Mouse (Mus musculus) limb, embryonic 14.5 days (tissue): ENCODE measurements at regions not wholly inside any gene's neighbourhood (a gene's known extent, or its start where the extent isn't known, plus 50 kb on each side); places are given as distances from the start of the nearest gene placed in this dataset.

Experiments
- ATAC-seq: fragments of 200-750 bp; cut with Nextera tagmentation; 2 replicates; pipeline ENCODE4 v1.8.0; 2017; ENCODE audit warnings: low read depth, moderate number of reproducible peaks, moderate TSS enrichment; ENCODE audit not compliant: low FRiP score
- DNase-seq: peaks from one replicate; pipeline ENCODE4 v3.0.0-alpha.2; 2015; ENCODE audit warnings: low spot score
- H3K27ac ChIP-seq: fragments of 300-500 bp; sonication (generic); replicated peaks from 2 replicates; pipeline ENCODE4 v1.5.1; 2014; ENCODE audit warnings: low read depth, mild to moderate bottlenecking, low read length, moderate library complexity, mixed read lengths
- H3K27me3 ChIP-seq: fragments of 300-500 bp; sonication (generic); 2 replicates; pipeline ENCODE4 v1.6.1; 2014; ENCODE audit warnings: low read length, mixed read lengths; ENCODE audit not compliant: control insufficient read depth, insufficient read depth
- H3K36me3 ChIP-seq: fragments of 300-500 bp; sonication (generic); 2 replicates; pipeline ENCODE4 v1.6.1; 2014; ENCODE audit warnings: mild to moderate bottlenecking, low read length, moderate library complexity, mixed read lengths; ENCODE audit not compliant: control insufficient read depth, insufficient read depth
- H3K4me1 ChIP-seq: fragments of 300-500 bp; sonication (generic); 2 replicates; pipeline ENCODE4 v1.6.1; 2014; ENCODE audit warnings: antibody characterized with exemption, low read length, mixed read lengths; ENCODE audit not compliant: control insufficient read depth, insufficient read depth
- H3K4me2 ChIP-seq: fragments of 300-500 bp; sonication (generic); replicated peaks from 2 replicates; pipeline ENCODE4 v1.6.1; 2014; ENCODE audit warnings: low read depth, mild to moderate bottlenecking, low read length, moderate library complexity; ENCODE audit not compliant: severe bottlenecking
- H3K4me3 ChIP-seq: fragments of 300-500 bp; sonication (generic); replicated peaks from 2 replicates; pipeline ENCODE4 v1.5.1; 2014; ENCODE audit warnings: low read length
- H3K9ac ChIP-seq: fragments of 300-500 bp; sonication (generic); 2 replicates; pipeline ENCODE4 v1.6.1; 2014; ENCODE audit warnings: mild to moderate bottlenecking, low read depth, low read length, moderate library complexity; ENCODE audit not compliant: severe bottlenecking
- H3K9me3 ChIP-seq: fragments of 300-500 bp; sonication (generic); 2 replicates; pipeline ENCODE4 v1.6.1; 2016; ENCODE audit warnings: low read length; ENCODE audit not compliant: control insufficient read depth
- POLR2A ChIP-seq: fragments of 200-500 bp; IDR thresholded peaks from 2 replicates; pipeline ENCODE4 v1.8.0; 2012; ENCODE audit warnings: inconsistent platforms, mild to moderate bottlenecking, moderate library complexity, borderline replicate concordance; ENCODE audit not compliant: insufficient read depth, insufficient read length; ENCODE audit errors: extremely low read depth
- WGBS: fragments of 180-500 bp; shearing (Covaris S2); extraction: QIAGEN DNeasy Blood & Tissue Kit; methylation state at CpG from one replicate; pipeline ENCODE4 v1.1.7; 2014; 5-methylcytosine and 5-hydroxymethylcytosine counted together

DNA sequence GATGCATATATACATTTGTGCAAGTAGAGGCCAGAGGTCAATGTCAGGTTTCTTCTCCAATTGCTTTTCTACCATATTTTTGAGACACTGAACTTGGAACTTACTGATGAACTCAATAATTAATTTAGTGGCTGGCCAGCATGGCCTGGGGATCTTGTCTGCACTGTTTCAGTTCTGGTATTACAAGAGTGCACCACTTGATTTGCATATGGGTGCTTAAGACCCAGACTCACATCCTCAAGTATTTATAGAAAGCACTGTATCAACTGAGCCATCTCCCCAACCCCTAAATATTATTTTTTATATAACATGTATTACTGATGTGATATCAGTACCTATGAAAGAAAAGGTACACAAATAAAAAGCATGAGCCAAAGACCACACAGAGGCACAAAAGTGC lies 197.8 kb upstream of the Gimd1 start:
- H3K27me3 ChIP-seq, result no peaks in the 10 kb centered on the region
- H3K36me3 ChIP-seq, result no peaks in the 10 kb centered on the region
- H3K4me3 ChIP-seq, result no peak overlapping the region
- H3K27ac ChIP-seq, result no peak overlapping the region
- H3K4me2 ChIP-seq, result no peak overlapping the region
- DNase-seq (no peak), ATAC-seq (no peak)
- H3K4me1 ChIP-seq, result peaks cover 14% of the 10 kb centered on the region; the same call in 1 of the 2 replicates
- no peak for TF ChIP-seq POLR2A
- H3K9me3 ChIP-seq, result no peaks in the 10 kb centered on the region
- no peak overlapping the region for H3K9ac ChIP-seq

DNA sequence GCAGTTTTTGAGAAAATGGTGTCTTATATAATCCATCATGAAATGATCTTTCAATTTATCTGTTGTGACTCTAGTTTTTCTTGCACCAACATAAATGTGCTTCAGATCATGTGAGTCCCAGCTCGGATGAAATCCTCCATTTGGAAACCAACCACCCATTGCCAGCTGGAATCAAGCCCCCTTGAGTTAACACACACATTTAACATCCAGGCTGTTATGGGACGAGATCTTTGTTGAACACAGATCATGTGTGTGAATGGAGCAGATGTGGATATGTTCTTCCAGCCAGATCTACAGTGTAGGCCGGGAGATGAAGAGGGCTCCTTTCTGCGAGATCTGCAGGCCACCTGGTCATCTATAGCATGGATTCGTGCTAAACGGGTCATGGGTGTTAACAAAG lies 188.4 kb upstream of the Gimd1 start:
- Histone ChIP-seq H3K36me3 (no peaks in the 10 kb centered on the region), H3K4me2 (no peak overlapping the region), H3K4me1 (no peaks in the 10 kb centered on the region), H3K4me3 (no peak overlapping the region), H3K27ac (no peak overlapping the region), H3K9me3 (no peaks in the 10 kb centered on the region), H3K27me3 (no peaks in the 10 kb centered on the region), H3K9ac (no peak overlapping the region)
- ATAC-seq (no peak), DNase-seq (no peak)
- TF ChIP-seq POLR2A, result no peak
- whole genome bisulfite sequencing, result 86% methylated on average over 6 of the region's 6 CpGs

DNA sequence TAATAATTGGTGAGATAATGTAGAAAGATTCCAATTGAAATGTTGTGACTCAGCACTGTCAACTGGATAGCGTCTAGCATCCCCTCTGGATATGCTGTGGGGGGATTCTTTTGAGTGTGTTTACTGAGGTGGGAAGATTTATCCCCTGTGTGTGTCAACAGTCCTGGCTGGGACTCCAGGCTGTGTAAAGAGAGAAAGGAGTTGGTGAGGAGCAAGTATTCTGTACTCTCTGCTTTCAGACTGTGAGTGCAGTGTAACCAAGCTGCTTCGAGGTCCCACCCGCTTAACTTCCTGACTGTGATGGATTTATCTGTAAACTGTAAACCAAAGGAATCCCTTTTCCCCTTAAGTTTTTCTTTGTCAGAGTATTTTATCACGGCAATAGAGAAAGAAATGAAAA lies 175.7 kb upstream of the Gimd1 start:
- WGBS, result 63% methylated on average over 4 of the region's 4 CpGs
- Histone ChIP-seq H3K9ac (no peak overlapping the region), H3K9me3 (no peaks in the 10 kb centered on the region), H3K36me3 (no peaks in the 10 kb centered on the region), H3K27ac (no peak overlapping the region), H3K4me2 (no peak overlapping the region), H3K27me3 (no peaks in the 10 kb centered on the region), H3K4me3 (no peak overlapping the region), H3K4me1 (no peaks in the 10 kb centered on the region)
- DNase-seq, result no peak
- no peak for TF ChIP-seq POLR2A
- no peak for ATAC-seq

DNA sequence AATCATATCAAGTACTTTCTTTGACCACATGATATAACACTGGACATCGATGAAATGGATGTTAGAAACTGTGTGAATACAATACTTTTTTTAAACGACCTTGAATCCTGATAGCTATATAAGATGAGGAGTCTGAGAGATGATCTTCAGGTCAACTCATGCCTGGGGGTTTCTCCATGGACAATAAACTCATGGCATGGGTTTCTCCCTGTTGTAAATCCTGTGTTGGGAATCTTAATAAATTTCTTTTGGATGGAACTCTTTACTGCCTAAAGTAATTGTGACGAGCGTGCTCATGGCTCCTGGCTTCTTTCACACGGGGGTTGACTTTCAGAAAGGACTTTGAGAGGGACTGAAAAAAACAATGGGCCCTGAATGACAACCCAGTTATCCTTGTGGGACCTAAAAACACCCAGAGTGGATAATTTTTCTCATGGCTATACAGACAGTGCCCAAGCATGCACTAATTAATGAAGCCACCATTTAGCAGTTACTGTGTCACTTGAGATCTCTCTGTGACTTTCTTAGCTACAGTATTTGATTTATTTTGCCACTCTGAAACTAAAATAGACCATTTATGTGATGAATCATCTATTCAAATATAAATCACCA lies 167.2 kb upstream of the Gimd1 start:
- ATAC-seq (no peak), DNase-seq (no peak)
- Histone ChIP-seq H3K9ac (no peak overlapping the region), H3K27ac (no peak overlapping the region), H3K36me3 (no peaks in the 10 kb centered on the region), H3K4me1 (no peaks in the 10 kb centered on the region), H3K27me3 (no peaks in the 10 kb centered on the region), H3K4me2 (no peak overlapping the region), H3K4me3 (no peak overlapping the region), H3K9me3 (no peaks in the 10 kb centered on the region)
- no peak for TF ChIP-seq POLR2A
- 75% methylated on average over 5 of the region's 5 CpGs for WGBS

DNA sequence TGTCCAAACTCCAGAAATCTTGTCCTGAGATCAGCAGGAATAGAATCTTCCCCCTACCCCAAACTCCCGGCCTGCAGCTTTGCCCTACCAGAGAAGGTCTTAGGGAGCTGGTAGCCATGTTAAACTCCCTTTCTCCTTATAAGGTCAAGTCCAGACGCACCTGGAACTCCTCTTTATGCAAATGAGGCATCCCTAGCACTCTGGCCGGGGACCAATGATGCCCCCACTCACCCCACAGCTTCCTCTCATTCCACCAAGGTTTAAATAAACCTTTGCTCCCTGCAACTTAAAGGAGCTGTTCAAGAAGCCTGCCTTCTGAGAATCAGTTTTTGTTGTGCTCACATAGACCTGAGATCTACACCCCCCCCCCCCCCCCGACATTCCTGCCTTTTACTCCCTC lies 158.6 kb upstream of the Gimd1 start:
- H3K9ac ChIP-seq, result no peak overlapping the region
- no peaks in the 10 kb centered on the region for H3K36me3 ChIP-seq
- H3K27me3 ChIP-seq, result no peaks in the 10 kb centered on the region
- TF ChIP-seq POLR2A, result no peak
- DNase-seq, result no peak
- H3K4me2 ChIP-seq, result no peak overlapping the region
- WGBS, result 54% methylated on average over 4 of the region's 4 CpGs
- no peaks in the 10 kb centered on the region for H3K9me3 ChIP-seq
- no peaks in the 10 kb centered on the region for H3K4me1 ChIP-seq
- ATAC-seq, result no peak
- no peak overlapping the region for H3K27ac ChIP-seq
- no peak overlapping the region for H3K4me3 ChIP-seq

DNA sequence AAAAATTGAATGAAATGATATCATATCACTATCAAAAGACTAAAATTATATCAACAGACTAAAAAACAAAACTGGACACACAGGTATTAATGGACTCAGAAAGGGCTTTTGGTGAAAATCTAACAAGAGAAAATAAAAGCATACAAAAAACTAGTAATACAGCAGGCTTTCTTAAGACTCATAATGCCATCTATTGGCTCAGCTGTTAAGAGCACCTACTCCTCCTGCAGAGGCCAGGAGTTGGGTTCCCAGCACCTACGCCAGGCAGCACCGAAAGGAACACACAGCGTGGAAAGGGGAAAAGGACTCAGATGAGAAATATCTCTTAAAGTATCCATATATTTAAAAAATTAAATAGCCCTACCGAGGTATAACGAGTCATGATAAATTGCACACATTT lies 151.9 kb upstream of the Gimd1 start:
- Histone ChIP-seq H3K27ac (no peak overlapping the region), H3K4me1 (no peaks in the 10 kb centered on the region), H3K27me3 (no peaks in the 10 kb centered on the region), H3K4me2 (no peak overlapping the region), H3K9me3 (no peaks in the 10 kb centered on the region), H3K4me3 (no peak overlapping the region), H3K9ac (no peak overlapping the region), H3K36me3 (no peaks in the 10 kb centered on the region)
- DNase-seq (no peak), ATAC-seq (no peak)
- WGBS, result 90% methylated on average over 5 of the region's 5 CpGs
- no peak for TF ChIP-seq POLR2A
